Mouse (Mus musculus) embryonic fibroblast, embryonic 13.5 days (primary cell): Measurements from ENCODE around the gene Gtf2ird1.

Experiments
- CTCF ChIP-seq: IDR thresholded peaks from 2 replicates; pipeline ENCODE4 v1.5.1; 2011; ENCODE audit warnings: mild to moderate bottlenecking, control low read depth, low read length, moderate library complexity, borderline replicate concordance; ENCODE audit not compliant: insufficient read depth
- POLR2A ChIP-seq: IDR thresholded peaks from 2 replicates; pipeline ENCODE4 v1.6.1; 2011; ENCODE audit warnings: low read depth, mild to moderate bottlenecking, control low read depth, low read length, moderate library complexity

- TF ChIP-seq CTCF: no peak
- no peak for TF ChIP-seq POLR2A
Measured at GRCm38 (mm10) chr5:134458416-134458815, 1.9 kb upstream of the Gtf2ird1 start.
